ENCODE assay signal across 9 mouse cellular contexts in the genomic region with DNA sequence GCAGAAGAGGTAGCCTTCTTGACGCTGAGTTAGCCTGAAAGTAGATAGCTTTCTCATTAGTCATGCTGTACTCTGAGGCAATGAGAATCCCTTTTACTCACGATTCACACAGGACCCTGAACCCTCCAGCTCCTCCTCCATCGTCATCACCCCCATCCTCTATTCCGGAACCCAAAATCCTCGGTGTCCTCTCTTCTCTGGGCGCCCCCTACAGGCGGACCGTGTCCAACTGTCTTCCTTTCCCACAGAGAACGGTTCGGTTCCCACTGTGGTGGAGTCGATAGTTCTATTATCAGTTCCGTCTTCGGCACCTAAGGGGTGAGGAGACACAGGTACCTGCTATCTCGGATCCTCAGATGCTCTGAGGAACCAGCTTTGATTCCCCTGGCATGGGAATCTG.
DNase-seq lines count a peak whose midpoint lies in the region; ATAC-seq and TF ChIP-seq lines count a peak whose summit lies in the region.
"Had no signal": no experiment of that assay in that cellular context is flagged by ENCODE, and none has a peak within 500 bp of the region (broad histone marks: within the 10 kb centered on the region; RNA-seq: fewer than 3 reads in every experiment).

No protein-coding gene starts in this region.

- no peaks in the 10 kb centered on the region for H3K4me1 ChIP-seq in bone marrow macrophage, adult 2 months (ENCODE audit: control insufficient read depth, insufficient read depth, low read length)
- H3K4me1 ChIP-seq in midbrain, embryonic 14.5 days (ENCODE audit: control insufficient read depth, insufficient read depth, low read length) = no peaks in the 10 kb centered on the region
- no peaks in the 10 kb centered on the region for H3K4me1 ChIP-seq in hindbrain, embryonic 13.5 days (replicated peaks)

- peak; percentile 62 for TF ChIP-seq CTCF in bone marrow macrophage, adult 2 months (IDR thresholded peaks at IDR 0.05; ENCODE audit: low read depth, low read length)

- DNase-seq in gastrocnemius, adult 18-20 months (ENCODE audit: low spot score) = peak; percentile 14
- no peak for DNase-seq in gastrocnemius, postnatal 25 days
- DNase-seq in A20 (ENCODE audit: low read depth, low spot score) = peak; percentile 27
- no peak for DNase-seq in midbrain, embryonic 14.5 days
- no peak for DNase-seq in urinary bladder, adult 2 months (ENCODE audit: low spot score)
- DNase-seq: cerebellum, adult 9-11 months had no signal

- ATAC-seq in neutrophil, adult 5-6 weeks (ENCODE audit: extremely low read depth, insufficient number of reproducible peaks, low FRiP score, poor library complexity, severe bottlenecking) = peak; percentile 23; the same call in 1 of the 2 replicates
- no peak for ATAC-seq in midbrain, embryonic 14.5 days (ENCODE audit: low FRiP score, low TSS enrichment)
- ATAC-seq in hindbrain, embryonic 13.5 days (ENCODE audit: low FRiP score) = no peak

- no peak for TF ChIP-seq POLR2A in bone marrow macrophage, adult 2 months (IDR thresholded peaks at IDR 0.05; ENCODE audit: borderline replicate concordance, low read depth, low read length)

- no peak overlapping the region for H3K9ac ChIP-seq in midbrain, embryonic 14.5 days (replicated peaks; ENCODE audit: low read length)
- no peak overlapping the region for H3K9ac ChIP-seq in hindbrain, embryonic 13.5 days

- H3K4me3 ChIP-seq in bone marrow macrophage, adult 2 months (ENCODE audit: insufficient read depth, low read length) = no peak overlapping the region
- H3K4me3 ChIP-seq in midbrain, embryonic 14.5 days (replicated peaks; ENCODE audit: low read depth, low read length) = no peak overlapping the region
- no peak overlapping the region for H3K4me3 ChIP-seq in hindbrain, embryonic 13.5 days

- no peaks in the 10 kb centered on the region for H3K9me3 ChIP-seq in midbrain, embryonic 14.5 days (ENCODE audit: control insufficient read depth, low read length)
- H3K9me3 ChIP-seq in hindbrain, embryonic 13.5 days = no peaks in the 10 kb centered on the region

- no peaks in the 10 kb centered on the region for H3K36me3 ChIP-seq in midbrain, embryonic 14.5 days (ENCODE audit: control insufficient read depth, insufficient read depth, low read length)
- H3K36me3 ChIP-seq in hindbrain, embryonic 13.5 days = no peaks in the 10 kb centered on the region

- H3K27ac ChIP-seq in bone marrow macrophage, adult 2 months (ENCODE audit: insufficient read depth, low read depth, low read length) = no peak overlapping the region
- H3K27ac ChIP-seq in midbrain, embryonic 14.5 days (replicated peaks; ENCODE audit: low read depth, low read length) = no peak overlapping the region
- H3K27ac ChIP-seq in hindbrain, embryonic 13.5 days = no peak overlapping the region

- H3K27me3 ChIP-seq in midbrain, embryonic 14.5 days (ENCODE audit: control insufficient read depth, insufficient read depth, low read length) = no peaks in the 10 kb centered on the region
- no peaks in the 10 kb centered on the region for H3K27me3 ChIP-seq in hindbrain, embryonic 13.5 days

- 62% methylated on average over 14 of the region's 14 CpGs for WGBS in midbrain, embryonic 14.5 days
- 66% methylated on average over 14 of the region's 14 CpGs for WGBS in hindbrain, embryonic 13.5 days

- no peak overlapping the region for H3K4me2 ChIP-seq in midbrain, embryonic 14.5 days (ENCODE audit: low read length)
- no peak overlapping the region for H3K4me2 ChIP-seq in hindbrain, embryonic 13.5 days

Comparison
In these comparisons a context has a peak if more than half of its experiments do, and no peak if none do; other contexts are left out.
1. DNase-seq: peak in gastrocnemius, adult 18-20 months (single experiment) and A20 (single experiment); none in gastrocnemius, postnatal 25 days (single experiment), midbrain, embryonic 14.5 days (single experiment) and urinary bladder, adult 2 months (single experiment).